Mouse (Mus musculus): ENCODE results near the gene Ctnnd2. TPM values are rescaled to one million over a fixed set of nuclear protein-coding genes. Genes with fewer than 3 reads are reported as not detected.

The Ctnnd2 gene
- total and polyA plus RNA-seq, 2 experiments from 2014 or later = not detected

DNA sequence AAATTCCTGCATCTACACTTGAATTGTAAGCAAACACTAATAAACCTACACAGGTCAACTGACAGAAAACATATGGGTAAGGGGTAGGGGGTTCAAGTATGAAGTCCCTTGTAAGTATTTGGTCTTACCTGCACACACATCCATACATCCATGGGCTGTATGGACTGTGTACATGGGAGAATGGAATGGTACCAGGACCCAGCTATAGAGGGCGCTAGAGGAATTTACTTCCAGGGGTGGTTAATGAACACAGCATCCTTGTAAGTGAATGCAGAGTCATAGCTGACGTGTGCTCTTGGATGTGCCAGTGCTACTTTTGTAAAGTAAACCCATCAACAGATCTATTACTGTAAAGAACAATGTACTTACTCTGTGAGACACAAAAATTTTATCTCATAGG is 254.9 kb downstream of the Ctnnd2 start:
- 25% methylated on average over 2 of the region's 2 CpGs for WGBS
- peak; percentile 10 for DNase-seq (ENCODE audit: low spot score)

GRCm38 (mm10) chr15:30439045-30439444 is 266.7 kb downstream of the Ctnnd2 start:
- no peak overlapping the region for H3K27ac ChIP-seq (ENCODE audit: low read depth)
- no peaks in the 10 kb centered on the region for H3K27me3 ChIP-seq (ENCODE audit: control insufficient read depth, insufficient read depth, low read length)
- H3K4me3 ChIP-seq (ENCODE audit: low read depth, low read length) = no peak overlapping the region
- no peaks in the 10 kb centered on the region for H3K36me3 ChIP-seq (replicated peaks; ENCODE audit: control insufficient read depth, insufficient read depth, low read length)
- no peaks in the 10 kb centered on the region for H3K9me3 ChIP-seq (replicated peaks; ENCODE audit: control insufficient read depth, low read length)
- TF ChIP-seq CTCF (IDR thresholded peaks at IDR 0.05; ENCODE audit: low read depth) (no peak), EP300 (IDR thresholded peaks at IDR 0.05; ENCODE audit: low read depth) (no peak)
- H3K4me2 ChIP-seq (ENCODE audit: low read depth, low read length) = no peak overlapping the region
- H3K9ac ChIP-seq (replicated peaks; ENCODE audit: low read depth, low read length) = no peak overlapping the region
- DNase-seq (ENCODE audit: low spot score) = no peak
- no peak for ATAC-seq (ENCODE audit: insufficient read depth, low read depth)
- H3K4me1 ChIP-seq (ENCODE audit: control insufficient read depth, insufficient read depth) = no peaks in the 10 kb centered on the region
- 65% methylated on average over 5 of the region's 5 CpGs for WGBS

More for the DNA sequence above, 254.9 kb downstream of the Ctnnd2 start:
- Histone ChIP-seq H3K27me3 (ENCODE audit: control insufficient read depth, insufficient read depth, low read length) (no peaks in the 10 kb centered on the region), H3K36me3 (replicated peaks; ENCODE audit: control insufficient read depth, insufficient read depth, low read length) (no peaks in the 10 kb centered on the region), H3K4me2 (ENCODE audit: low read depth, low read length) (no peak overlapping the region), H3K27ac (ENCODE audit: low read depth) (no peak overlapping the region), H3K9ac (replicated peaks; ENCODE audit: low read depth, low read length) (no peak overlapping the region), H3K4me3 (ENCODE audit: low read depth, low read length) (no peak overlapping the region), H3K4me1 (ENCODE audit: control insufficient read depth, insufficient read depth) (no peaks in the 10 kb centered on the region), H3K9me3 (replicated peaks; ENCODE audit: control insufficient read depth, low read length) (no peaks in the 10 kb centered on the region)
- TF ChIP-seq CTCF (IDR thresholded peaks at IDR 0.05; ENCODE audit: low read depth) (peak; percentile 65), EP300 (IDR thresholded peaks at IDR 0.05; ENCODE audit: low read depth) (no peak)
- ATAC-seq (ENCODE audit: insufficient read depth, low read depth) = no peak

GRCm38 (mm10) chr15:30450765-30451164 is 278.4 kb downstream of the Ctnnd2 start:
- 88% methylated on average over 7 of the region's 7 CpGs for WGBS
- Histone ChIP-seq H3K4me3 (ENCODE audit: low read depth, low read length) (no peak overlapping the region), H3K27me3 (ENCODE audit: control insufficient read depth, insufficient read depth, low read length) (no peaks in the 10 kb centered on the region), H3K27ac (ENCODE audit: low read depth) (no peak overlapping the region), H3K4me1 (ENCODE audit: control insufficient read depth, insufficient read depth) (no peaks in the 10 kb centered on the region), H3K4me2 (ENCODE audit: low read depth, low read length) (no peak overlapping the region), H3K9ac (replicated peaks; ENCODE audit: low read depth, low read length) (no peak overlapping the region), H3K9me3 (replicated peaks; ENCODE audit: control insufficient read depth, low read length) (no peaks in the 10 kb centered on the region), H3K36me3 (replicated peaks; ENCODE audit: control insufficient read depth, insufficient read depth, low read length) (no peaks in the 10 kb centered on the region)
- no peak for ATAC-seq (ENCODE audit: insufficient read depth, low read depth)
- DNase-seq (ENCODE audit: low spot score) = no peak
- TF ChIP-seq EP300 (IDR thresholded peaks at IDR 0.05; ENCODE audit: low read depth) (no peak), CTCF (IDR thresholded peaks at IDR 0.05; ENCODE audit: low read depth) (no peak)

DNA sequence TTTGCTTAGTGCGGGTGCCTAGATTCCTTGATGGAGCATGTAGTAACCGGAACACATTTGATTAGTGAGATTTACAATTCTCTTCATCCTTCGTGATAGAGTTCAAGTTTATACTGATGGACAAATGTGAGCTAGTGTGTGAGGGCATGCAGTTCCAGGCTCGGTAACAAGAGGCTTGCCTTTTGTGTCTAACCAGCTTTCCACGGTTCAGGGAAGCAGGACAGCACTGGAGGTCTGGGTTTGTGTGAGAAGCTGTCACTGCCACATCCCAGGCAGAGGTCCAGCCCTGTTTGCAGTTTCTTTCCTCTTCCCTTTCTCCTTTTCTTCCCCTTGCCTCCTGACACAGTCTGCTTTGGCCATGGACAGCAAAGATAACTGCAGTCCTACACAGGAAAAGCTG is 279.5 kb downstream of the Ctnnd2 start:
- H3K27ac ChIP-seq (ENCODE audit: low read depth) = no peak overlapping the region

DNA sequence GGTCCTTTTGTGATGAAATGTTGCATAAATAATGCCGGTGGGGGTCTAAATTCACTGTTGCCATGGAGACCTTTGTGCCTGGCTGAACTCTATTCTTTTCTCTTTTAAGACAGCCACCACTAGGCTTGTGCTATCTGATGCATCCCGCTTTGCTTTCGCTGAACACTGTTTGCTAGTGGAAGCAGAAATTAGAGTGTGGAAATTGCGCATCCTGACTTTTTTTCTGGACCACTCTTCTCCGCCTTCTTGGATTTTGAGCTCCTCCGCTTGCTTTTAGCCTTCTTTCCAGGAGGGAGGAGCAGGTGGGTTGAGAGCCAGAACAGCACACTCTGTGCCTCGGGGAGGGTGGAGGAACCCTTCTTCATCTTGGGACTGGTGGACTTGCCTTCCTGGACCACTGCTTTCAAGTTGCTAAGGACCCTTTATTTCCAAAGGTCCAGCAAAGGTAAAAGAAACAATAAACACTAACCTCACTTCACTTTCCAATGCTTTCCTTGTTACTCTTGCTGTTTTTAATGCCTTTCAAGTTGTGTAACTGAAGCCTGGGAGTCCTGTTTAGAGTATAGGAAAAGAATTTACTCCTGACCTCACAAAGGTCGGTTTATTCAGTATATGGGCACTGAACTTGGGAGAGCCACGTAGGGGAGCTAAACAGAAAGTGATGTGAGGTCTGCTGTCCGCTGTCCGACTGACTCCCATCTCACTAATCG is 285.3 kb downstream of the Ctnnd2 start:
- DNase-seq (ENCODE audit: low spot score) (no peak), ATAC-seq (ENCODE audit: insufficient read depth, low read depth) (no peak)
- TF ChIP-seq CTCF (IDR thresholded peaks at IDR 0.05; ENCODE audit: low read depth) (no peak), EP300 (IDR thresholded peaks at IDR 0.05; ENCODE audit: low read depth) (no peak)
- Histone ChIP-seq H3K4me3 (ENCODE audit: low read depth, low read length) (no peak overlapping the region), H3K9me3 (replicated peaks; ENCODE audit: control insufficient read depth, low read length) (no peaks in the 10 kb centered on the region), H3K4me2 (ENCODE audit: low read depth, low read length) (no peak overlapping the region), H3K4me1 (ENCODE audit: control insufficient read depth, insufficient read depth) (no peaks in the 10 kb centered on the region), H3K27ac (ENCODE audit: low read depth) (no peak overlapping the region), H3K36me3 (replicated peaks; ENCODE audit: control insufficient read depth, insufficient read depth, low read length) (no peaks in the 10 kb centered on the region), H3K9ac (replicated peaks; ENCODE audit: low read depth, low read length) (no peak overlapping the region), H3K27me3 (ENCODE audit: control insufficient read depth, insufficient read depth, low read length) (no peaks in the 10 kb centered on the region)
- WGBS = 67% methylated on average over 12 of the region's 12 CpGs

More for the DNA sequence above, 279.5 kb downstream of the Ctnnd2 start:
- no peaks in the 10 kb centered on the region for H3K36me3 ChIP-seq (replicated peaks; ENCODE audit: control insufficient read depth, insufficient read depth, low read length)
- H3K4me3 ChIP-seq (ENCODE audit: low read depth, low read length) = no peak overlapping the region
- ATAC-seq (ENCODE audit: insufficient read depth, low read depth) (no peak), DNase-seq (ENCODE audit: low spot score) (no peak)
- no peak overlapping the region for H3K4me2 ChIP-seq (ENCODE audit: low read depth, low read length)
- no peak overlapping the region for H3K9ac ChIP-seq (replicated peaks; ENCODE audit: low read depth, low read length)
- WGBS = 53% methylated on average over 5 of the region's 5 CpGs
- no peaks in the 10 kb centered on the region for H3K27me3 ChIP-seq (ENCODE audit: control insufficient read depth, insufficient read depth, low read length)
- no peak for TF ChIP-seq CTCF (IDR thresholded peaks at IDR 0.05; ENCODE audit: low read depth)
- no peak for TF ChIP-seq EP300 (IDR thresholded peaks at IDR 0.05; ENCODE audit: low read depth)
- no peaks in the 10 kb centered on the region for H3K9me3 ChIP-seq (replicated peaks; ENCODE audit: control insufficient read depth, low read length)
- no peaks in the 10 kb centered on the region for H3K4me1 ChIP-seq (ENCODE audit: control insufficient read depth, insufficient read depth)

DNA sequence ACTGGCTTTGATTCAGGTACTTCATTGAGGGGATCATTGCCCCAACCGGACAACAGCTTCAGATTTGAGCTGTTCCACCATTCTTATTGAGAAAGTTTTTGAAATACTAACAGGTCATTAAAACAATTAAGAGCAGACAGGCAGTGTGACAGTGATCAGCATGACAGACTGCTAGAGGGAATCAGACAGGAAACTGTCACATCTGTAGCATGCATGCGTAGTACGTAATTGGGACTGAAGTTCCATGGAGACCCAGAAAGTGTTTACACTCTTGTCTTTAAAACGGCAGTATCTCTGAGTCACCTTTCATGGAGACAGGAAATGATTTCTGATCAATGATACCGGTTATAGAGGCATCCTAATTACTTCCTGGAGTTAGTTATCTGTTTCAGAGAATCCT is 286.3 kb downstream of the Ctnnd2 start:
- H3K27me3 ChIP-seq (ENCODE audit: control insufficient read depth, insufficient read depth, low read length) = no peaks in the 10 kb centered on the region
- H3K9ac ChIP-seq (replicated peaks; ENCODE audit: low read depth, low read length) = no peak overlapping the region
- peaks cover 6% of the 10 kb centered on the region; the same call in 1 of the 2 replicates for H3K4me1 ChIP-seq (ENCODE audit: control insufficient read depth, insufficient read depth)
- H3K9me3 ChIP-seq (replicated peaks; ENCODE audit: control insufficient read depth, low read length) = no peaks in the 10 kb centered on the region
- WGBS = 65% methylated on average over 5 of the region's 5 CpGs
- DNase-seq (ENCODE audit: low spot score) (no peak), ATAC-seq (ENCODE audit: insufficient read depth, low read depth) (no peak)
- TF ChIP-seq EP300 (IDR thresholded peaks at IDR 0.05; ENCODE audit: low read depth) (no peak), CTCF (IDR thresholded peaks at IDR 0.05; ENCODE audit: low read depth) (no peak)
- no peak overlapping the region for H3K4me2 ChIP-seq (ENCODE audit: low read depth, low read length)
- H3K27ac ChIP-seq (ENCODE audit: low read depth) = no peak overlapping the region
- no peaks in the 10 kb centered on the region for H3K36me3 ChIP-seq (replicated peaks; ENCODE audit: control insufficient read depth, insufficient read depth, low read length)
- no peak overlapping the region for H3K4me3 ChIP-seq (ENCODE audit: low read depth, low read length)

All from heart, postnatal 0 days (tissue).